Mouse (Mus musculus) megakaryocyte, embryonic 14.5 days (primary cell): ENCODE results near the gene Repin1. TPM values are rescaled to one million over a fixed set of nuclear protein-coding genes. Genes with fewer than 3 reads are reported as not detected.

Experiments used
- H3K27me3 ChIP-seq: replicated peaks from 2 replicates; pipeline ENCODE3; 2012; ENCODE audit warnings: inconsistent platforms
- H3K36me3 ChIP-seq: replicated peaks from 2 replicates; pipeline ENCODE3; 2012; ENCODE audit warnings: low read length, inconsistent platforms, mixed read lengths
- H3K4me1 ChIP-seq: 2 replicates; pipeline ENCODE4 v1.6.1; 2012; ENCODE audit warnings: inconsistent platforms
- H3K4me3 ChIP-seq: replicated peaks from 2 replicates; pipeline ENCODE3; 2012; ENCODE audit warnings: moderate library complexity, mild to moderate bottlenecking, inconsistent platforms
- H3K9me3 ChIP-seq: 2 replicates; pipeline ENCODE4 v1.6.1; 2012; ENCODE audit warnings: inconsistent platforms
- FLI1 ChIP-seq: IDR thresholded peaks from 2 replicates; pipeline ENCODE4 v1.6.1; 2012; ENCODE audit warnings: low read length, inconsistent platforms, mixed read lengths
- GATA1 ChIP-seq: IDR thresholded peaks from 3 replicates; pipeline ENCODE4 v1.6.1; 2012; ENCODE audit warnings: mixed read lengths, low read length, inconsistent platforms, borderline replicate concordance
- polyA plus RNA-seq: library from polyadenylated mRNA; stranded (reverse); fragments of >175 nt; gene quantifications from 2 replicates; pipeline ENCODE4 v1.2.3, GENCODE M21; 2012; ENCODE audit warnings: low replicate concordance; ENCODE audit not compliant: insufficient read depth

The Repin1 gene
- polyA plus RNA-seq, 1 experiment, result 72.0 TPM

DNA sequence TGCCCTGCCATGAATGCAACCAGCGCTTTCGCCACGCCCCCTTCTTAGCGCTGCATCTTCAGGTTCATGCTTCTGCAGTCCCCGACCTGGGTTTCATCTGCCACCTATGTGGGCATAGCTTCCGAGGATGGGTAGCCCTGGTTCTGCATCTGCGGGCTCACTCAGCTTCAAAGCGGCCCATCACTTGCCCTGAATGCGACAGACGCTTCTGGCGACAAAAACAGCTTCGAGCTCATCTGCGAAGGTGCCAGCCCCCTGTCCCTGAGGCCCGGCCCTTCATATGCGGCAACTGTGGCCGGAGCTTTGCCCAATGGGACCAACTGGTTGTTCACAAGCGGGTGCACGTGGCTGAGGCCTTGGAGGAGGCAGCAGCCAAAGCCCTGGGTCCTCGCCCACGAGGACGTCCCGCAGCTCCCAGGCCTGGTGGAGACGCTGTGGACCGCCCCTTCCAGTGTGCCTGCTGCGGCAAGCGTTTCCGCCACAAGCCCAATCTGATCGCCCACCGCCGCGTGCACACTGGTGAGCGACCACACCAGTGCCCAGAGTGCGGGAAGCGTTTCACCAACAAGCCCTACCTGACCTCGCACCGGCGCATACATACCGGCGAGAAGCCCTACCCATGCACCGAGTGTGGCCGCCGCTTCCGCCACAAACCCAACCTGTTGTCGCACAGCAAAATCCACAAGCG lies 3.0 kb downstream of the Repin1 start:
- Histone ChIP-seq H3K9me3 (peaks cover 18% of the 10 kb centered on the region), H3K36me3 (peaks cover 70% of the 10 kb centered on the region), H3K4me1 (peaks cover 90% of the 10 kb centered on the region), H3K27me3 (no peaks in the 10 kb centered on the region), H3K4me3 (peak overlapping the region; percentile 100)
- TF ChIP-seq FLI1 (no peak), GATA1 (no peak)

DNA sequence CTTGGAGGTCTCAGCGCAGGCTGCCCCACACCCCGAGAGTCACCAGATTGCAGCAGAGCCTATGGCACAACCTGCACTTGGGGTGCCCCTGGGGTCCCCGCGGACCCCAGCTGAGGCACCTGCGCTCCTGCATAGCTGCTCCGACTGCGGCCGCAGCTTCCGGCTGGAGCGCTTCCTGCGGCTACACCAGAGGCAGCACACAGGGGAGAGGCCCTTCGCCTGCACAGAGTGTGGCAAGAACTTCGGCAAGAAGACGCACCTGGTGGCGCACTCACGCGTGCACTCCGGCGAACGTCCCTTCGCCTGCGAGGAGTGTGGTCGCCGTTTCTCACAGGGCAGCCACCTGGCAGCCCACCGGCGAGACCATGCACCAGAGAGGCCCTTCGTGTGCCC lies 3.5 kb downstream of the Repin1 start:
- Histone ChIP-seq H3K36me3 (peaks cover 66% of the 10 kb centered on the region), H3K4me3 (peak overlapping the region; percentile 100), H3K27me3 (no peaks in the 10 kb centered on the region), H3K4me1 (peaks cover 88% of the 10 kb centered on the region), H3K9me3 (peaks cover 18% of the 10 kb centered on the region)
- TF ChIP-seq GATA1, result no peak
- no peak for TF ChIP-seq FLI1

DNA sequence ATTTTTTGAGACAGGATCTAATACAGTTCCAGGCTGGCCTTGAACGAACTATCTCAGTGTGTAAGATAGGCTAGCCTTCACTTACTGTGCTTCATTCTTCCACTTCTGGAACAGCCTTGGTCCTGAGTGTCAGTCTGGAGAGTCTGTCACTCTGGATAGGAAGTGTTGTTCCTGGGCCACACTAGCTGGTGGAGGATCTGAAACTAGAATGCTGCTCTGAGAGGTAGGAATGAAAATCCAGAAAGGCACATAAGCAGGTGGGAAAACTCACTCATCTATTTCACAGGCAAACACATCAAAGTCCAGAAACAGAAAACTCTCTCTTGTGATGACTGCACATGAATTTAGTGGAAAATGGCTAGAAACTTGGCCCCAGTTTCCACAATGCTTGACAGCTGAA lies 6.9 kb downstream of the Repin1 start:
- Histone ChIP-seq H3K27me3 (no peaks in the 10 kb centered on the region), H3K9me3 (peaks cover 18% of the 10 kb centered on the region), H3K4me3 (peak overlapping the region; percentile 91), H3K36me3 (peaks cover 75% of the 10 kb centered on the region), H3K4me1 (peaks cover 71% of the 10 kb centered on the region)
- TF ChIP-seq FLI1, result no peak
- no peak for TF ChIP-seq GATA1

- no peaks in the 10 kb centered on the region for H3K27me3 ChIP-seq
- H3K4me3 ChIP-seq, result peak within 1 kb of the TSS; percentile 91
- no peak for TF ChIP-seq GATA1
- TF ChIP-seq FLI1, result no peak
Observed at GRCm38 (mm10) chr6:48601271-48602079, 7.8 kb downstream of the Repin1 start, which contains the start of gene Zfp775. Gene Zfp775 (plus strand): TSS chr6:48602063.

DNA sequence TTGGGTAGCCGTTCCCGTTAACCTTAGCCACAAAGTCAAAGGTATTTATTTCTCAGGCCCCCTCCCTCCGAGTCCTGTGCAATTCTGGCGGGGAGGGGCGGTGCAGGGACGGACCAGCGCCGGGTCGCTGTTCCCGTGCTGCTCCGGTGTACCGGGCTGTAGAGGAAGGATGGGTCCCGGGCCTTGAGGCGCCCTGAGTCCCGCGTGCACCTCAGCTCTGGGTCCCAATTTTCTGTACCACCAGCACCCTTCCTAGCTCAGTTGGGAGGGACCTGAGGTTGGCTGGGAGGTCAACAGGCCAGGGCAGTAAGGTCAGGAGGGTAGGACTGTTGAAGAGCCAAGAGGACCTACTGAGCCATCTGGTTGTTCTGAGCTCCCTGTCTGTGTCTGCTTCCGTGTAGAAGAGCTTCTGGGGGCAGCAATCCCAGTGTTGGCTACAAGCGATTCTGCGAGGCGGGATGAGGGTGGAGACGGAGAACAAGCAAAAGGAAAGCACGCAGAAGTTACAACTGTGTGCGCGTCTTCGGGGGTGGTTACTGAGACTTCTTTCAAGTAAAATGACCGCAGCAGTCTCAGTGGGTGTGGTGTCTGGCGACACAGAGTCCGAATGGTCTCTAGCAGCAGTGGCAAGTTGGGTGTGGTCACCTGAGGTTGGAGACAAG lies 8.5 kb downstream of the Repin1 start:
- TF ChIP-seq FLI1, result no peak
- TF ChIP-seq GATA1, result no peak
- no peaks in the 10 kb centered on the region for H3K27me3 ChIP-seq
- H3K4me1 ChIP-seq, result peaks cover 55% of the 10 kb centered on the region
- peaks cover 59% of the 10 kb centered on the region for H3K36me3 ChIP-seq
- H3K4me3 ChIP-seq, result peak overlapping the region; percentile 91
- peaks cover 5% of the 10 kb centered on the region for H3K9me3 ChIP-seq

More at GRCm38 (mm10) chr6:48601271-48602079, 7.8 kb downstream of the Repin1 start, which contains the start of gene Zfp775:
- Histone ChIP-seq H3K36me3 (peaks cover 66% of the 10 kb centered on the region), H3K4me1 (peaks cover 62% of the 10 kb centered on the region), H3K9me3 (peaks cover 13% of the 10 kb centered on the region)

DNA sequence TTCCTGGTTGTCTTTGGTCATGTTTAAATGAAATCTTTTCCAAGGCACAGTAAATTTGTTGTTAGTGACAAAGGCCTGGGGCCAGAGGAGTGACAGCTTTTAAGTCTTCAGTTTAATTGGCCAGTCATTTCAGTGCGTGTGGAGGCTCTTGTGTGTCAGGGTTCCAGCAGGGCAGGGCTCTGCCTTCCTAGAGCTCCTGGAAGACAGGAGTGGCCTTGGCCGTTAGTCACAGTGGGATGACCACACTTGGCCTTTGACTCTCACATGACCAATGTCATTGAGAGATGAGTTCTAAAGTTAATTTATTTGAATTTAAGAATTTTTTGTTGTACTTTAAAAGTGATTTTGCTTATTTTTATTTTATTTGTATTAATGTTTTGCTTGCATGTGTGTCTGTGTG lies 14.4 kb downstream of the Repin1 start:
- no peak overlapping the region for H3K4me3 ChIP-seq

DNA sequence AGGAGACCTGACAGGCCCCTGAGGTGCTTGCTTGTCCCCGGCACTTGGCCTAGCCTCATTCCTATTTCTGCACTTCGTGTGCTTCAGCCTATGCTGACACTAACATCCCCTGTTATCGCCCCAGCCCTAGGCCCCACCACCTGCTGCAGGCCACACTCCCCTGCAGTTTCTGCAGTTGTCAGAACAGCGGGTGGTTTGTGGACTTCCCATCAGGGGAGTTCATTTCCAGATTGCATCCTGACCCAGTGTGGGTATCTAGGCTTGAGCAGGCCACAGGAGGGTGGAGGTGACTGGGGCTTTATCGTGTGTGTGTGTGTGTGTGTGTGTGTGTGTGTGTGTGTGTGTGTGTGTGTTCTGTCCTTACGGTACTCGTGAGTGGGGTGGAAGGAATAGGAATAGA lies 15.8 kb downstream of the Repin1 start:
- TF ChIP-seq FLI1 (no peak), GATA1 (no peak)
- Histone ChIP-seq H3K9me3 (no peaks in the 10 kb centered on the region), H3K27me3 (no peaks in the 10 kb centered on the region), H3K4me3 (no peak overlapping the region), H3K36me3 (peaks cover 68% of the 10 kb centered on the region), H3K4me1 (peaks cover 36% of the 10 kb centered on the region)

More for the DNA sequence above, 14.4 kb downstream of the Repin1 start:
- TF ChIP-seq GATA1 (no peak), FLI1 (no peak)
- Histone ChIP-seq H3K27me3 (no peaks in the 10 kb centered on the region), H3K9me3 (no peaks in the 10 kb centered on the region), H3K4me1 (peaks cover 36% of the 10 kb centered on the region), H3K36me3 (peaks cover 64% of the 10 kb centered on the region)

DNA sequence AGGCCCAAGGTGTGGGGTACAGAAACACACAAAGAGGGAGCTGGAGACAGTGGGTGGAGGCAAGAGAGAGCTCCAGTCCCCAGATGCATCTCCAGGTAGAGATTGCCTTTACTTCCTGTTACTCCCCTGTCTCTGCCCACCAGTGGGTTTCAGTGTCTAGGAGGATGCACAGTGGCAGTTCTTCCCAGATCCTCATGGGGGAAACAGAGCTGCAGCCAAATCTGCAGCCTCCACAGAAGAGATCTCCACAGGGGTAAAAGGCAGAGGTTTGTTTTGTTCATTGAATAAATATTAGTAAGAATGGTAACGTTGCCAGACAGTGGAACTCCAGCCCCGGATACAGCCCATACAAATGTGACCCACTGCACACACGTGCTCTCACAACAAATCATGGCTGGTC lies 17.0 kb downstream of the Repin1 start:
- H3K4me3 ChIP-seq, result no peak overlapping the region
- H3K36me3 ChIP-seq, result peaks cover 69% of the 10 kb centered on the region
- TF ChIP-seq FLI1, result no peak
- no peak for TF ChIP-seq GATA1
- peaks cover 36% of the 10 kb centered on the region for H3K4me1 ChIP-seq
- H3K9me3 ChIP-seq, result no peaks in the 10 kb centered on the region
- no peaks in the 10 kb centered on the region for H3K27me3 ChIP-seq

DNA sequence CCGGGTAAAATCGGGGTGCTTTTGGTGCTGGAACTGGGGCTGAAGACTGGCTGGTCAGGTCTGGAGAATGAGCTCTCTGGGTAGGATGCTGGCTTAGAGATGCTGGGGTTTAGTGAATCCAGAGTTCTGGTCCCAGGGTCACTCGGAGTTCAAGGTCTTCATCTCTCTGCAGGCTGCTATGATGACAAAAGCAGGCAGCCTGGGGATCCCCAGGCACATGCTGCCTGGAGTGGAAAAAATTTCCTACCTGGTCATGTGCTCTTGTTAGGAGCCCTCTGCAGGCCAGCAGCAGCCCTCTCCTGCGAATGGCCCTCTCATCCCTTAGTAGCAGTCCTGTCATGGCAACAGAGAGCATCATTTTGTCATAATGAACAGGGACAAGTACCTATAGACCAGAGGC lies 19.8 kb downstream of the Repin1 start:
- TF ChIP-seq GATA1, result no peak
- TF ChIP-seq FLI1, result no peak
- peaks cover 89% of the 10 kb centered on the region for H3K36me3 ChIP-seq

More for the DNA sequence above, 19.8 kb downstream of the Repin1 start:
- H3K9me3 ChIP-seq, result no peaks in the 10 kb centered on the region
- no peaks in the 10 kb centered on the region for H3K27me3 ChIP-seq
- peaks cover 29% of the 10 kb centered on the region for H3K4me1 ChIP-seq
- H3K4me3 ChIP-seq, result no peak overlapping the region
